Mouse (Mus musculus) kidney, embryonic 15.5 days (tissue): Measurements from ENCODE around the gene Ireb2. TPM values are rescaled to one million over a fixed set of nuclear protein-coding genes. Genes with fewer than 3 reads are reported as not detected.
"Not testable (repeated sequence)": the region's sequence is repeated elsewhere in the genome, so short reads cannot be mapped to it uniquely, and the experiment has no call there.

Source experiments
- ATAC-seq: fragments of 200-750 bp; cut with Nextera tagmentation; replicated peaks from 2 replicates; pipeline ENCODE4 v1.8.0; 2017; ENCODE audit warnings: moderate TSS enrichment; ENCODE audit not compliant: low FRiP score
- H3K27ac ChIP-seq: fragments of 300-500 bp; sonication (generic); 2 replicates; pipeline ENCODE4 v1.5.1; 2015; ENCODE audit warnings: mild to moderate bottlenecking, inconsistent platforms
- H3K27me3 ChIP-seq: fragments of 300-500 bp; sonication (generic); 2 replicates; pipeline ENCODE4 v1.6.1; 2015; ENCODE audit warnings: inconsistent platforms
- H3K36me3 ChIP-seq: fragments of 300-500 bp; sonication (generic); 2 replicates; pipeline ENCODE4 v1.6.1; 2015; ENCODE audit warnings: inconsistent platforms
- H3K4me1 ChIP-seq: fragments of 300-500 bp; sonication (generic); 2 replicates; pipeline ENCODE4 v1.6.1; 2015; ENCODE audit warnings: inconsistent platforms
- H3K4me2 ChIP-seq: fragments of 300-500 bp; sonication (generic); 2 replicates; pipeline ENCODE4 v1.6.1; 2015; ENCODE audit warnings: moderate library complexity, mild to moderate bottlenecking, inconsistent platforms
- H3K4me3 ChIP-seq: fragments of 300-500 bp; sonication (generic); replicated peaks from 2 replicates; pipeline ENCODE4 v1.5.1; 2015; ENCODE audit warnings: mild to moderate bottlenecking, inconsistent platforms
- H3K9ac ChIP-seq: fragments of 300-500 bp; sonication (generic); 2 replicates; pipeline ENCODE4 v1.6.1; 2015; ENCODE audit warnings: mild to moderate bottlenecking, inconsistent platforms
- H3K9me3 ChIP-seq: fragments of 300-500 bp; sonication (generic); replicated peaks from 2 replicates; pipeline ENCODE4 v1.6.1; 2016; ENCODE audit warnings: inconsistent platforms
- WGBS: fragments of 180-500 bp; shearing (Covaris S2); methylation state at CpG from one replicate; pipeline ENCODE4 v1.1.7; 2015; ENCODE audit warnings: mixed read lengths; 5-methylcytosine and 5-hydroxymethylcytosine counted together
- polyA plus RNA-seq: library from polyadenylated mRNA; unstranded; fragments of >200 nt; fragmentation: Nextera tagmentation; extraction: Ambion mirVana; gene quantifications from 2 replicates; pipeline ENCODE4 v1.2.1, GENCODE M21; 2015

The Ireb2 gene
- polyA plus RNA-seq: 34.8 and 37.0 TPM in 2 replicates

DNA sequence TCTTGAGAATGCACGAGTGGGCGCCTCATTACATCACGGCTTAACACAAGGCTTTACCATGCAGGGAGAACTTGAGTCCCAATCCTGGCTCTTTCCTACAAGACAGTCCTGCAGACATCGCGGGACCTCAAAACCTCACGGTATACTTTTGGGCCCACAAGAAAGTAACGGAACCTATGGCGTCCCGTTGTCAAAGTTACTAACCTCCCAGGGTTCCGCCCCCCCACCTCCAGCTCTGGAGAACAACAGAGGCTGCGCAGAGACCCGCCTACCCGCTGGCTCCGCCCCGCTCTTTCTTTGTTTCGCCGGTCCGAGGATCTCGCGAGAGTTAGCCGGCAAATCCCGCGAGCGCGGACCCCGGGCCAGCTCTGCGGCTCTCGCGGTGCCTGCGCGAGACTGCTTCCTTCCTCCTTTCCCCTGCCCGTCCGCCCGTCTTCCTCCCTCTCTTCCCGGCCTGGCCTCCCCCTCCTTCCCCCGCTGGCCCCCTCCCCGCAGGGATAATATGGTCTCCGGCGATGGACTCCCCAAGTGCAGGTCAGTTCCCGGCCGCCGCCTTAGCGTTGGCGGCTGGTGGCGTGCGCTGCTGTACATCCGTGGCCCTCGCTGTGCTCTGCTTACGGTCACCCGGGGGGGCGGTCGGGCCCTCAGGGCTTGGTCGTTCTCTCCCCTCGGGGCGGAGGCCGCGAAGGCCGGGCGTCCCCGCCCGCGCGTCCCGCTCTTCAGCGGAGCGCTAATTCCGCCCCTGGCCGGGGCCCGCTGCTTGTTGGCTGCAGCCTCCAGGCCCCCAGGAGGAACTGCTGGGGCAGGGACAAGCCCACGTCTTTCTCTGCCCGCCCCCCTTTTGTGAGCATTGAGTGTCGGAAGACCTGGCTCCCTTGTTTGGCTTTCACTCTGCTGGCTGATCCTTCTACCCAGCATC, at the start of gene Ireb2:
Gene Ireb2, plus strand, starts transcription at position 427 of the 919 bp plus-strand sequence.
- Histone ChIP-seq H3K27me3 (no peaks in the 10 kb centered on the region), H3K9ac (peak within 1 kb of the TSS; percentile 100), H3K36me3 (peaks cover 31% of the 10 kb centered on the region), H3K4me3 (peak within 1 kb of the TSS; percentile 87), H3K4me1 (peaks cover 12% of the 10 kb centered on the region), H3K9me3 (no peaks in the 10 kb centered on the region), H3K4me2 (peak within 1 kb of the TSS; percentile 64), H3K27ac (peak within 1 kb of the TSS; percentile 94)
- ATAC-seq: peak; percentile 99
- WGBS: under 1% methylated on average over 72 of the region's 72 CpGs

DNA sequence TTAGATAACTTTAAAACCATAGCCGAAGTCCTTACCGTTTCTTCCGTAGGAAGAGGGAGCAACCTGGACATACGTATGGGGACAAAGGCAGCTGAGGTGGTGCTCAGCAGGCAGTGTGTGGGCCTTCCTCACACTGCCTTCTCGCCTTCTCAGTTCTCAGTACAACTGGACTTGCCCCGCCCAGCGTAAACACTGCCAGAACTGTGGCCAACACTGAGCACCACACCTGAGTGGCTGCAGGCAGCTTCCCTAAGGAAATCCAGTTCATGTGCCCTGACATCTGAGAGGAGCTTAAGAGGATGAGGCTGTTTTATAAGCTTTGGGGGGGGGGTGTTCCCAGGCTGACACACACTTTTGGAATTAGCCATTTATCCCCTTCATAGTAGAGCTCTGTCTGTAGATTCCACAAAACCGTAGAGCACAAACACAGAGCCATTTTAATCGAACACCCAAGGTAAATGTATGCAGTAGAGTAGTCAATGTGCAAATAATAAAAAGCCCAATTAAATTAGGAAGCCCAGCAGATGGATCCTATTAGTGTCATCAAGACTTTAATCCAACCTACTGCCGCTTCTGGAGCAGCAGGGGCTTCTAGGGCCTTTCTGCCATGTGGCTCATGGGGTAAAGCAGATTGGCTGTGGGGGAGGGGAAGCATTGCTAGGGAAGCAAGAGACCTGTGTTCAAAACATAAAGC, 46.9 kb upstream of the Ireb2 start:
- H3K9me3 ChIP-seq: no peaks in the 10 kb centered on the region
- H3K4me2 ChIP-seq: no peak overlapping the region
- H3K9ac ChIP-seq: no peak overlapping the region
- no peaks in the 10 kb centered on the region for H3K36me3 ChIP-seq
- WGBS: 76% methylated on average over 10 of the region's 10 CpGs
- H3K27me3 ChIP-seq: peaks cover 23% of the 10 kb centered on the region
- ATAC-seq: no peak
- H3K4me1 ChIP-seq: no peaks in the 10 kb centered on the region; the same call in 1 of the 2 replicates
- H3K4me3 ChIP-seq: no peak overlapping the region
- H3K27ac ChIP-seq: no peak overlapping the region

GRCm38 (mm10) chr9:54821442-54822100, 42.0 kb upstream of the Ireb2 start:
- Histone ChIP-seq H3K27ac (no peak overlapping the region), H3K9ac (no peak overlapping the region), H3K36me3 (no peaks in the 10 kb centered on the region), H3K4me1 (no peaks in the 10 kb centered on the region; the same call in 1 of the 2 replicates), H3K4me3 (no peak overlapping the region), H3K4me2 (no peak overlapping the region), H3K27me3 (peaks cover 28% of the 10 kb centered on the region), H3K9me3 (no peaks in the 10 kb centered on the region)
- WGBS: 62% methylated on average over 5 of the region's 5 CpGs
- ATAC-seq: peak; percentile 49; the same call in 1 of the 2 replicates

DNA sequence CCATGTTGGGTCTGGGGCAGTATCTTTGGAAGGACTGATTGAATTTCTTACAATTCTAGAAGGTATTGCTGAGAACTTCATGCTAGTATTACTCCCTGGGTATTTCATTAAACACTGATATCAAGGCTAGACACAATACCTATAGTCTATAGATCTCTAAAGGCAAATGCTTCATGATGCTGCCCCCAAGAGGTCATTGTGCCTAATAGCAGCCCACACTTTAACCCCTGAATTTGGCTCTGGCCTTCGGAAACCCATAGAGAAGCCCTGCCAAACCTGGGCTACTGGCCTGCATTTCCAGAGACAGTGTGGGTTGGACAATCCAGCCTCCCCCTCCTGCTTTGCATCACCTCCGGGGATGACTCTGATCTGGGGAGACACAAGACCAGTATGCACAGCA, 33.8 kb upstream of the Ireb2 start:
- H3K27me3 ChIP-seq: no peaks in the 10 kb centered on the region
- 34% methylated on average over 2 of the region's 2 CpGs for WGBS
- no peak for ATAC-seq

DNA sequence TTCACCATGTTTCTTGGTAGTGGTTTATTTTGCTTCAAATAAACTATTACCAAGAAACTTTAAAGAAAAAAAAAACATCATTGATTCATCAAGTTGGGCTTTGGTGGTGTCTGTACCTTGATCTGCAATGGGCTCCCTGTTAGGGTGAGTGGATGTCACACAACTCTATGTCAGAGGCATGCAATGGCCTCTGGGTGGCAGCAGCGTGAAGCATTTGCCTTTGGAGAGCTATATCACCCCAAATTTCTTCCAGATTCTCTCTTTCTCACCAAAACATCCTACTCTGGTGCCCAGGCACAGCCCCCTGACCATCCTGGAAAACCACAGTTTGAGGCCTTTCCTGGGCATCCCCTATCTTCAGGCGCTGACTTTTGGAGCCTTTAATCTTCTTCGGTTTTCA, 33.0 kb upstream of the Ireb2 start:
- Histone ChIP-seq H3K36me3 (no peaks in the 10 kb centered on the region), H3K9me3 (no peaks in the 10 kb centered on the region), H3K27me3 (no peaks in the 10 kb centered on the region), H3K4me2 (no peak overlapping the region), H3K4me3 (no peak overlapping the region), H3K27ac (no peak overlapping the region), H3K4me1 (no peaks in the 10 kb centered on the region), H3K9ac (no peak overlapping the region)
- 44% methylated on average over 3 of the region's 3 CpGs for WGBS
- ATAC-seq: no peak

More for the DNA sequence above, 33.8 kb upstream of the Ireb2 start:
- no peak overlapping the region for H3K27ac ChIP-seq
- no peak overlapping the region for H3K4me3 ChIP-seq
- H3K36me3 ChIP-seq: no peaks in the 10 kb centered on the region
- H3K4me1 ChIP-seq: no peaks in the 10 kb centered on the region
- no peaks in the 10 kb centered on the region for H3K9me3 ChIP-seq
- no peak overlapping the region for H3K9ac ChIP-seq
- H3K4me2 ChIP-seq: no peak overlapping the region

DNA sequence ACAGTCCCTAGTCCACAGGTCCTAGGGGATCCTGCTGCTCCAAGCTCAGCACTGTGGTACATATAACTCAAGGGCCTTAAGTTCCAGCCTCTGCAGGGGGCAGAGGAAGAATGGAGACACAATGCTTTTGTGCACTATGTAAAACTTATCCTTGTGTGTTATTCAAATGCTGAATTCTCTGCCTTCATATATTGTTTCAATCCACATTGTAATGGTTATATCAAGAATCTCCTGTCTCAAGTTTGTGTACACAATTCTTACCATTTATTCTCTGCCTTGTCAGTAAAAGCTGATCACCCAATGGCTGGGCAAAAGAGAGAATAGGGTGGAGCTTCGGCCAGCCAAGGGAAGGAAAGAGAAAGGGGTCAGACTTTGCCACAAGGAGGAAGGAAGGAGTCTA, 29.8 kb upstream of the Ireb2 start:
- no peak for ATAC-seq

DNA sequence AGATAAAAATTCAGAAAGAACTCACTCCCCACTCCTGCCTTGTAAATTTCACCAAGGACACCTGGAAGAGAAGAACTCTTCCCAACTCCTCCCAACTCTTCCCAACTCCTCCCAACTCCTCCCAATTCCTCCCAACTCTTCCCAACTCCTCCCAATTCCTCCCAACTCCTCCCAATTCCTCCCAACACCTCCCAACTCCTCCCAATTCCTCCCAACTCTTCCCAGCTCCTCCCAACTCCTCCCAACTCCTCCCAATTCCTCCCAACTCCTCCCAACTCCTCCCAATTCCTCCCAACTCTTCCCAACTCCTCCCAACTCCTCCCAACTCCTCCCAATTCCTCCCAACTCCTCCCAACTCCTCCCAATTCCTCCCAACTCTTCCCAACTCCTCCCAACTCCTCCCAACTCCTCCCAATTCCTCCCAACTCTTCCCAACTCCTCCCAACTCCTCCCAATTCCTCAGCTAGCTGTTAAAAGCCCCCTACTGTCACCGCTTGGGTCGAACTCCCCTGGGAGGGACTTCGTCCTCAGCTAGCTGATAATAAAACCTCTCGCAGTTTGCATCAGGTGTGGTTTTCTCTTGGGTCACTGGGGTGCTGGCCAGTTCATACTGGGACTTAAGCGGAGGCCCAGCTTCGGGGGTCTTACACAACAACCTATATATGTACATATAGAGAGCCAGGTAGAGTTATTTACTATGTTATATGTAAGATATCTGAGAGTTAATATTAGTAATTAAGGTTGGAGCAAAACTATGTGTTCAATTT, 27.5 kb upstream of the Ireb2 start:
- not testable (repeated sequence) for H3K36me3 ChIP-seq, H3K4me1 ChIP-seq, H3K27me3 ChIP-seq, H3K9me3 ChIP-seq, H3K27ac ChIP-seq, ATAC-seq, H3K9ac ChIP-seq, H3K4me2 ChIP-seq, H3K4me3 ChIP-seq
- WGBS: 78% methylated on average over 6 of the region's 6 CpGs

More for the DNA sequence above, 29.8 kb upstream of the Ireb2 start:
- Histone ChIP-seq H3K27me3 (no peaks in the 10 kb centered on the region; the same call in 1 of the 2 replicates), H3K27ac (no peak overlapping the region), H3K4me1 (no peaks in the 10 kb centered on the region), H3K9ac (no peak overlapping the region), H3K9me3 (no peaks in the 10 kb centered on the region), H3K4me3 (no peak overlapping the region), H3K36me3 (no peaks in the 10 kb centered on the region), H3K4me2 (no peak overlapping the region)
- 52% methylated on average over 1 of the region's 1 CpGs for WGBS

- Histone ChIP-seq H3K36me3 (no peaks in the 10 kb centered on the region), H3K27ac (no peak overlapping the region), H3K9me3 (no peaks in the 10 kb centered on the region), H3K4me3 (no peak overlapping the region), H3K4me2 (no peak overlapping the region), H3K4me1 (no peaks in the 10 kb centered on the region), H3K9ac (no peak overlapping the region), H3K27me3 (no peaks in the 10 kb centered on the region; the same call in 1 of the 2 replicates)
- ATAC-seq: no peak
- WGBS: 68% methylated on average over 7 of the region's 7 CpGs
Observed at GRCm38 (mm10) chr9:54837835-54838234, 25.8 kb upstream of the Ireb2 start.

GRCm38 (mm10) chr9:54840145-54840544, 23.4 kb upstream of the Ireb2 start:
- Histone ChIP-seq H3K4me1 (peaks cover 9% of the 10 kb centered on the region; the same call in 1 of the 2 replicates), H3K4me2 (no peak overlapping the region), H3K27me3 (no peaks in the 10 kb centered on the region; the same call in 1 of the 2 replicates), H3K36me3 (no peaks in the 10 kb centered on the region), H3K9me3 (no peaks in the 10 kb centered on the region), H3K9ac (no peak overlapping the region), H3K27ac (no peak overlapping the region), H3K4me3 (no peak overlapping the region)
- no peak for ATAC-seq
- 81% methylated on average over 1 of the region's 1 CpGs for WGBS

- WGBS: 65% methylated on average over 5 of the region's 5 CpGs
- Histone ChIP-seq H3K4me1 (peaks cover 9% of the 10 kb centered on the region; the same call in 1 of the 2 replicates), H3K4me2 (no peak overlapping the region), H3K27me3 (no peaks in the 10 kb centered on the region; the same call in 1 of the 2 replicates), H3K9ac (no peak overlapping the region), H3K9me3 (no peaks in the 10 kb centered on the region), H3K4me3 (no peak overlapping the region), H3K27ac (no peak overlapping the region), H3K36me3 (no peaks in the 10 kb centered on the region)
- no peak for ATAC-seq
Observed at GRCm38 (mm10) chr9:54842311-54842710, 21.3 kb upstream of the Ireb2 start.

DNA sequence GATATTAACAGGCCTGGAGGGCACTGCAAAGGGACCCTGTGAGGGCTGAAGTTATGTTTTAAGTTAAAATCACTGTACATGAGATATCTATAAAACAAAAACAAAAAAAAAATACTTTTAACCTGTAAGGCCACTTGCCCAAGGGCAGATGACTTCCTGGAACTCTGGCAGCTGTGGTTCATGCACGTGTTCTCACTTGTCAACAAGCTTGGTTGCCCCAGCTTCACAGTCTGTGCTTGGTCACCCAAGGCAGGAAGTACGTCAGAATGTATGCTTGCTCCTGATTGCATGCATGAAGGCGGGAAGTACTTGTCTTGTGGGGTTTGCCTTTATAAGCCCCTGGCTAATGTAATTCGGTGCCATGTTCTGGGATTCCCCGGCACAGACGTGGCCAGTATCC, 19.7 kb upstream of the Ireb2 start:
- Histone ChIP-seq H3K27ac (0 out of 2 replicates have a peak overlapping the region, but pooled peaks have one; percentile 7), H3K9me3 (no peaks in the 10 kb centered on the region), H3K4me2 (no peak overlapping the region), H3K27me3 (no peaks in the 10 kb centered on the region), H3K9ac (no peak overlapping the region), H3K4me1 (peaks cover 9% of the 10 kb centered on the region; the same call in 1 of the 2 replicates), H3K36me3 (no peaks in the 10 kb centered on the region), H3K4me3 (no peak overlapping the region)
- 58% methylated on average over 6 of the region's 6 CpGs for WGBS
- no peak for ATAC-seq
